Mouse (Mus musculus) embryonic stem cell, embryonic (primary cell): ENCODE measurements around the gene 1700030K09Rik.

Experiments used
- CTCF ChIA-PET, 4 experiments: fragments of 300-600 bp in 2 of 4; fragments of 350-600 bp in 2 of 4; sonication (Branson Sonifier 250); formaldehyde crosslinking; loops; one replicate each; lab custom pipeline; 2022; ENCODE audit warnings: inconsistent platforms in 2 of 4; lab: Charles Lee
- POLR2A ChIA-PET, 4 experiments: fragments of 300-600 bp in 2 of 4; fragments of 350-600 bp in 2 of 4; sonication (Branson Sonifier 250); formaldehyde crosslinking; loops; one replicate each; lab custom pipeline; 2022; ENCODE audit warnings: antibody characterized with exemption in 4 of 4, inconsistent platforms in 1 of 4; lab: Charles Lee

1700030K09Rik gene

GRCm38 (mm10) chr8:72491680-72492621, 48.3 kb downstream of the 1700030K09Rik start, which contains the start of gene Slc35e1:
Gene Slc35e1 (minus strand): TSS chr8:72492614.
- ChIA-PET POLR2A (interaction anchor here in 2 of 4 experiments (1.0 to 8.3 kb wide), 8 partner anchors 11 to 25 kb away, joined by 3 to 114 read pairs (median 4); partner anchors contain the start of gene Cherp (in 1 of the 2)), CTCF (no interaction called here)

- CTCF ChIA-PET, result interaction anchor here in 1 of 4 experiments (1.1 kb wide), 1 partner anchor 96 kb away, joined by 3 read pairs; no protein-coding TSS in a partner anchor
- POLR2A ChIA-PET, result interaction anchor here in 2 of 4 experiments (0.6 to 8.3 kb wide), 16 partner anchors 12 to 158 kb away, joined by 3 to 114 read pairs (median 3); partner anchors contain the start of gene Med26 (in 1 of the 2)
These were observed 49.0 kb downstream of the 1700030K09Rik start for GRCm38 (mm10) chr8:72492622-72493081.

- ChIA-PET POLR2A (interaction anchor here in 2 of 4 experiments (0.6 to 8.3 kb wide), 24 partner anchors 9 to 159 kb away, joined by 3 to 114 read pairs (median 3); partner anchors contain the start of genes Med26 (in 2 of the 2) and Smim7 (in 1 of the 2)), CTCF (interaction anchor here in 1 of 4 experiments (1.1 kb wide), 1 partner anchor 96 kb away, joined by 3 read pairs; no protein-coding TSS in a partner anchor)
These were observed 49.7 kb downstream of the 1700030K09Rik start for GRCm38 (mm10) chr8:72493381-72493780.

- POLR2A ChIA-PET, result interaction anchor here in 3 of 4 experiments (0.7 to 8.3 kb wide), 35 partner anchors 9 to 232 kb away, joined by 3 to 114 read pairs (median 4); partner anchors contain the start of genes Cherp (in 2 of the 3), Med26 (in 2 of the 3), Smim7 (in 1 of the 3) and Tmem38a (in 1 of the 3)
- CTCF ChIA-PET, result interaction anchor here (0.8 to 1.6 kb wide), 9 partner anchors 9 to 44 kb away, joined by 3 to 8 read pairs (median 3); no protein-coding TSS in a partner anchor
These were observed 51.9 kb downstream of the 1700030K09Rik start for GRCm38 (mm10) chr8:72495411-72496111.

- POLR2A ChIA-PET, result interaction anchor here in 3 of 4 experiments (0.8 to 8.3 kb wide), 36 partner anchors 8 to 233 kb away, joined by 3 to 114 read pairs (median 4); partner anchors contain the start of genes Cherp (in 2 of the 3), Med26 (in 2 of the 3), Klf2 (in 1 of the 3) and Smim7 (in 1 of the 3)
- CTCF ChIA-PET, result interaction anchor here (0.5 to 1.6 kb wide), 11 partner anchors 8 to 319 kb away, joined by 3 to 8 read pairs (median 3); no protein-coding TSS in a partner anchor
These were observed 52.5 kb downstream of the 1700030K09Rik start for GRCm38 (mm10) chr8:72496217-72496616.

- POLR2A ChIA-PET, result interaction anchor here in 3 of 4 experiments (0.6 to 8.3 kb wide), 23 partner anchors 8 to 158 kb away, joined by 3 to 114 read pairs (median 3); partner anchors contain the start of gene Smim7 (in 1 of the 3)
- CTCF ChIA-PET, result no interaction called here
These were observed 54.2 kb downstream of the 1700030K09Rik start for GRCm38 (mm10) chr8:72497911-72498310.

GRCm38 (mm10) chr8:72498527-72498926, 54.8 kb downstream of the 1700030K09Rik start:
- CTCF ChIA-PET, result interaction anchor here in 1 of 4 experiments (1.0 kb wide), 1 partner anchor 41 kb away, joined by 5 read pairs; no protein-coding TSS in a partner anchor
- POLR2A ChIA-PET, result interaction anchor here in 3 of 4 experiments (0.6 to 8.3 kb wide), 19 partner anchors 9 to 258 kb away, joined by 3 to 114 read pairs (median 4); partner anchors contain the start of gene Smim7 (in 1 of the 3)

GRCm38 (mm10) chr8:72499521-72500284, 56.0 kb downstream of the 1700030K09Rik start:
- ChIA-PET POLR2A (interaction anchor here in 3 of 4 experiments (0.6 to 8.3 kb wide), 21 partner anchors 9 to 259 kb away, joined by 3 to 114 read pairs (median 3); partner anchors contain the start of genes Smim7 (in 2 of the 3) and Tmem38a (in 1 of the 3)), CTCF (interaction anchor here in 3 of 4 experiments (0.5 to 1.1 kb wide), 4 partner anchors 12 to 160 kb away, joined by 3 to 5 read pairs (median 4); no protein-coding TSS in a partner anchor)

- ChIA-PET CTCF (interaction anchor here in 2 of 4 experiments (0.6 to 1.1 kb wide), 3 partner anchors 11 to 39 kb away, joined by 3 to 5 read pairs (median 4); no protein-coding TSS in a partner anchor), POLR2A (interaction anchor here in 3 of 4 experiments (0.6 to 8.3 kb wide), 17 partner anchors 8 to 71 kb away, joined by 3 to 114 read pairs (median 4); partner anchors contain the start of genes Smim7 (in 1 of the 3) and Tmem38a (in 1 of the 3))
These were observed 56.8 kb downstream of the 1700030K09Rik start for GRCm38 (mm10) chr8:72500521-72500931.

GRCm38 (mm10) chr8:72504137-72504536, 60.5 kb downstream of the 1700030K09Rik start:
- CTCF ChIA-PET, result interaction anchor here in 2 of 4 experiments (0.5 to 0.9 kb wide), 3 partner anchors 8 to 243 kb away, joined by 3 to 9 read pairs (median 4); no protein-coding TSS in a partner anchor
- POLR2A ChIA-PET, result interaction anchor here in 2 of 4 experiments (1.0 to 14.4 kb wide), 7 partner anchors 8 to 27 kb away, joined by 3 to 114 read pairs (median 5); partner anchors contain the start of gene Slc35e1 (in 2 of the 2)

- ChIA-PET POLR2A (interaction anchor here in 3 of 4 experiments (0.5 to 14.4 kb wide), 11 partner anchors 8 to 360 kb away, joined by 3 to 114 read pairs (median 3); partner anchors contain the start of genes Slc35e1 (in 2 of the 3) and Smim7 (in 1 of the 3)), CTCF (interaction anchor here in 2 of 4 experiments (0.6 to 1.0 kb wide), 3 partner anchors 9 to 29 kb away, joined by 3 to 4 read pairs (median 3); no protein-coding TSS in a partner anchor)
These were observed 61.1 kb downstream of the 1700030K09Rik start for GRCm38 (mm10) chr8:72504637-72505314.

GRCm38 (mm10) chr8:72507505-72507904, 63.8 kb downstream of the 1700030K09Rik start:
- POLR2A ChIA-PET, result interaction anchor here in 3 of 4 experiments (0.7 to 14.4 kb wide), 9 partner anchors 10 to 76 kb away, joined by 3 to 114 read pairs (median 3); partner anchors contain the start of gene Slc35e1 (in 1 of the 3)
- CTCF ChIA-PET, result no interaction called here
